Mouse (Mus musculus) v-Abl transformed pro-B cells (cell line): ENCODE measurements around the gene Lyrm2.

Experiments
- in situ Hi-C, 2 experiments: fragments of 400-800 bp; cut with MboI; formaldehyde crosslinking; loops; one replicate each; pipeline ENCODE4 v1.15.1; 2025; ENCODE audit not compliant: unreplicated experiment in 2 of 2

Gene Lyrm2

DNA sequence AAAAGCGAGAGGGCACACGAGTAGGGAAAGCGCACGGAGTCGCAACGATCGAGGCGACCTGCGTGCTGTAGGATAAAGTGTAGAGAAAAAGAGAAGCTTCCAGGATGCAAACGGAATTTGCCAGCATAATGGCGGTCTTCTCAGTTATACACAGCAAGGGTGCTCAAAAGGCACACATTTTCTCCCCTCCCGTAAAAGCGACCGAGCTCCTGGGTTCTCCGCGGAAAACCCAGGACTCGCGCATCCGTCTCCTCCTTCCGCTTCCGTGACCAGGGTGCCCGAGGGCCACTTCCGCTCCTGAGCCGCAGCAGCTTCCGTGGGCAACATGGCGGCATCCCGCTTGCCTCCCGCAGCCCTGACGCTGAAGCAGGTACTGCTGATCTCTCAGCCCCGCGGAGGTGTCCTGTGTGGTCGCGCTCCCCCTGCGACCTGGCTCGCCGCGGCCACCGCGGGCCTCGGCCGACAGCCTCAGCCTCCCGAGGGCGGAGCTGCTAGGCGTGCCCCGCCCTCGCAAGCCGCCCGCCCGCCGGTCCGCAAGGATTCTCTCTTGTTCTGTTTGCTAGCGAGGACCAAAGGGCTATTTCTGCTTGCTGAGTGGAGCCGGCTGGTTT is at the start of gene Lyrm2:
Lyrm2 (plus strand) TSS at position 288 of the 611 bp plus-strand sequence.
- in situ Hi-C loops, result no loop called here

DNA sequence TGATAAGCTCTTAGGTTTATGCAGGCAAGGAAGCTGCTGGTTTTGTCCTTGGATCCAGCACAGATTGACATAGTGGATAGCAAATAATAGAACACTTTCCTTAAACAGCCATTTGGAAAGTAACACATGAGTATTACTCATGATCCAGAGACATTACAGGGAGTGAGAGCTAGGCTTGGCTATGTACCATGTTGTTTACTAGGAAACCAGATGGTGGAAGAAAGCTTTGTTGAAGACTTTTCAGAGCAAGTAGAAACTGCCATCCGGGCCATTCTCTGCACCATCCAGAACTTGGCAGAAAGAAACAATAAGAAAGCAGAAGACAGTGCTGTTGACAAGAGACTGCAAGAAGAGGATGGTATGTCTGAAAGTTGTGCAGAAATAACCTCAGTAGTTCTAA is 49.3 kb upstream of the Lyrm2 start:
- in situ Hi-C loops, result loop anchor here in 1 of 2 experiments (5.0 kb wide), 1 partner anchor 192 kb away; no protein-coding TSS in a partner anchor

DNA sequence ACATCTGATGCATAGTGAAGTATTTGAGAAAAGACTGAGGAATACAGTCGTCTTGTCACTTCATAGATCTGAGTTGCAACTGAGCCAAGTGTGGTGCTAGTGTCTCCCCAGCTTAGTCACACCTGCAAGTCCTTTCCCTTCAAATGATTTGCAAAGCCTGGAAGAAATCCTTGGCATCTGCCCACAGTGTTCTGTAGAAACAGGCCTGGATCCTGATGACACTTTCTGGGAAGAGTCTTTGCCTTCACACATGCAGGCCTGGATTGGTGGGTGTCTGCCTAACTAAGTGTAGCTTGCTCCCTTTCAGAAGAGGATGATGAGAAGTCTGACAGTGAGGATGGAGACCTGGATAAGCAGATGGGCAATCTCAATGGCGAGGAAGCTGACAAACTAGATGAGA is 42.6 kb upstream of the Lyrm2 start:
- in situ Hi-C loops, result no loop called here

DNA sequence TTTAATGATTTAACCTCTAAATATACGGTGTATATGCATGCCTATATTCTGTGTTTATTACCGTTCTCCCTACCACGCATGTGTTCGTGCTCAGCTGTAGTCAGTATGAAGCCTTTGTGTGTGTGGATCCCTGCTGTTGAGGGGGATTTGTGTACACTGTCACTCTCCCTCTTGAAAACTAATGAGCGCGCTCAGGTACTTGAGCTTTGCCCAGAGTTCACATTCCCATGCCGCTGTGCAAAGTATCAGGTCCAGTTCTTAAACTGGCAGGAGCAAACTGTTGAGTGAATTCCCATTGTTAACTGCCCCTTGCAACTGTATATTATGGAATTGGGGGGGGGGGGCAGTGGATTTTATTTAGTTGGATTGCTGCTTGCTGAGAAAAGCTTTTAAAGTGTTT is 32.6 kb upstream of the Lyrm2 start:
- in situ Hi-C loops, result no loop called here

DNA sequence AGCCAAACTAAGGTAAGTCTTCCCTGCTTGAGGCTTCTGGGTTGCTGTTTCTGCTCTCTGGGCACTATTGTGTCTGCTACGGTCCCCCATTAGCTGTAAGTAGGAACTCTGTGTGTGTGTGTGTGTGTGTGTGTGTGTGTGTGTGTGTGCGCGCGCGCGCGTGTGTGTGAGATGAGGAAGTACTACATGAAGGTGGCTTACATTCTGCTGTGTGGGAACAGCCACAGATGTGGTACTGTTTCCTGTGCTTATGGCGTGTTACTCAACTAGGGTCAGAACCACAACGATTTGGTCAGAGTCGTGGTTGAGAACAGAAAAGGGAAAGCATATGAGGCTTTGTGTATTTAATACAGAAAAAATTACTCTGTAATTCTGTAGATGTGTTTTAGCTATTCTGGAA is 32.0 kb upstream of the Lyrm2 start:
- in situ Hi-C loops, result no loop called here

DNA sequence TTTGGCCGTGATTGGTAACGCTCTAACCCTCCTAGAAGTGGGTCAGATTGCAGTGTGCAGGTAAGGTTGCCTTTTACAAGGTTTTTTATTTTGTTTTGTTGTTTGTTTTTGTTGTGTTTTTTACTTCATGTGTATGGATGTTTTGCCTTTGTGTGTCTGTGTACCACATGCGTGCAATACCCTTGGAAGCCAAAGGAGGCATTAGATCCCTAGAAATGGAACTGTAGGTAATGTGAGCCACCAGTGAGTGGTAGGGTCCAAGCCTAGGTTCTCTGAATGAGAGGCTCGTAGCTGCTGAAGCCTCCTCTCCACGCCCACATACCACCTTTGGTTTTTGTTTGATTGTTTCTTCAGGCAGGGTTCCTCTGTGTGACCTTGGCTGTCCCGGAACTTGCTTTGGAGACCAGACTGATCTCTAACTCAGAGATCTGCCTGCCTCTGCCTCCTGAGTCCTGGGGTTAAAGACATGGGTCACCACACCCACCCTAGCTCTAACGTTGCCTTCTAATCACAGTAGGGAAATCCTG is 29.7 kb upstream of the Lyrm2 start:
- in situ Hi-C loops, result no loop called here

DNA sequence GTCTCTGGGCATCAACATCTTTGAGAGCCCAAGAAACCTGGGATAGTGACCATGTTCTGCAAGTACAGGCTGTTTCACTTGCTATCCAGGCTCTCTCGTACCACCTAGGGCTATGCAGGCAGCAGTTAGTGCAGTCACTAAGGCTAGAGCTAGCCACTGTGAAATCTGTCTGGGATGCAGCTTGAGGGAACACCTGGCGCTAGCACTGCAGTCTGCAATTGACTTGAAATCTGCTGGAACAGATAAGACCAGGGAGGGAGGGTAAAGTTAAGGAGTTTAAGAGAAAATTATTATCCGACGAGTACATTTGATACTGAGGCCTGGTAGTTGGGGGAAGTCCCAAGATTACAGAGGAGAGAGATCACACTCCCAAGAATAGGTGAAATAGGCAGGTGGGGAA is 20.1 kb upstream of the Lyrm2 start:
- in situ Hi-C loops, result no loop called here

DNA sequence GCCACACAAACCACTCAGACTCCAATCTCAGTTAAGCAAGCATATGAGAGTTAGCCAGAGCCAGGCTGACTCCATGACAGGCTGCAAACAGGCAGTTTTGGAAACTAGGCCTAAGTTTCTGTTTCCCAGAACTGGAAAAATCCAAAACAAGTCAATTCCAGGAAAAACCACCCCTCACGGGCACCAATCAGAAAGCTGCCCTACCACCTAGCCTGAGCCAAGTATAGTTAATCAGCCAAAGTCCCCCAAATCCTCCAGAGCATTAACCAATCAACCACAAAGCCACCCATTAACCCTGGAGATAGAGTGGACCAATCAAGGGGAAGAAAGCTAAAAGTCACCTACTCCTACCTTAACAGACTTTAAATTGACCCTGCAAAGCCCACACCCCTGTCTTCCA is 12.9 kb upstream of the Lyrm2 start:
- in situ Hi-C loops, result no loop called here

DNA sequence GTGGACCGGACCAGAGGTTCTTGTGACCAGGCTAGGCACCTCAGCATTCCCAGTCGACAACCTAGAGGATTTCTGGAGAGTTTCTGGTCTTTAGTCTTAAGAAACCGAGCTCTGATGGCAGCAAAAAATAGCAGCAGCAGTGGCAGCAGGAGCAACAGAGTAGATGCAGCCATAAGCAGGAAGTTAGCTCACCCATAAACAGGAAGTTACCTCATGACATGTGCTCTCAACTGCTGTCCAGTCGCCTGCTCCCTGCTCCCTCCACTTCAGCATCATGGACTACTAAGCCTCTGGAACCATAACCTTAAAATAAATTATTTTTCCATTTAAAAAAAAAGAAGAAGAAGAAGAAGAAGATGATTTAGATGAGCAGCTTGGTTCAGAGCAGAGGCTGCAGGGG is 11.0 kb upstream of the Lyrm2 start:
- in situ Hi-C loops, result no loop called here

DNA sequence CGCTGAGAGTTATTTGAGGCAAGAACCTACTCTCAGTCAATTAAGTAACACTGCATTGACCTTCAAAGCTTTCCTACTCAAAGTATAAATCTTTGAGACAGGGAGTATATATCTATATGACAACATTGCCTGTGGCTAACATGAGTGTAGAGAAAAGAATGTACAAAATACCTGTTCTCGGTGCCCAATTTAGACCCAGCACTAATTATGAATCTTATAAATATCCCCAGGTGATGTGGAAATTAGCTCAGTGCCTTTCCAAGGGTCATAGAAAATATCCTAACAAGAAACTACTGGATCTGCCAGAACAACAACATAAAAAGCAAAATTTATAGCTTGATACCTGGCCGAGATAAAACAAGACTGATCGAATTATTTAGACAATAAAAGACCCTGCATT is 1.1 kb upstream of the Lyrm2 start:
- in situ Hi-C loops, result no loop called here

DNA sequence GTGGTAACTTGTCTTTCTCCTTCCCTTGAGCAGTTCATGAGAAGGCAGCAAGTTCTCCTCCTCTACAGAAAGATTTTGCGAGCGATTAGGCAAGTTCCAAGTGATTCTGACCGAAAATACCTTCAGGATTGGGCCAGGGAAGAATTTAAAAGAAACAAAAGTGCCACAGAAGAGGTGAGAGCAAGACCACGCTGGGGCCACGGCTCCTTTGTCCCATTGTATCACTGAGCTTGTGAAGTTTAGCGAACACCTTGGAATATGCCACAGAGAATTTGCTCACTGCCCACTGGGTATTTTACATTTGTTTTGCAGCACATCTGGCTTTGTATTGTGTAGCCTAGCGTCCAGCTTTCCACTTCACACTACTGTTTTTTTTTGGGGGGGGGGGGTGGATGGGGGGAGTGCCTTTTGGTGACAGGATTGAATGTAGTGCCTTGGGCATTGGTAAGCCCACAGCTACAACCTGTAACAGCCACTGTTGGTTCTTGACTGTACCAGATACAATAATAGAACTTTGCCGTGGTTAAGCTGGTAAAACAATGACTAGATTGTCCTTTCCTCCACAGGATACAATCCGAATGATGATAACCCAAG is 621 bp downstream of the Lyrm2 start:
- in situ Hi-C loops, result no loop called here

DNA sequence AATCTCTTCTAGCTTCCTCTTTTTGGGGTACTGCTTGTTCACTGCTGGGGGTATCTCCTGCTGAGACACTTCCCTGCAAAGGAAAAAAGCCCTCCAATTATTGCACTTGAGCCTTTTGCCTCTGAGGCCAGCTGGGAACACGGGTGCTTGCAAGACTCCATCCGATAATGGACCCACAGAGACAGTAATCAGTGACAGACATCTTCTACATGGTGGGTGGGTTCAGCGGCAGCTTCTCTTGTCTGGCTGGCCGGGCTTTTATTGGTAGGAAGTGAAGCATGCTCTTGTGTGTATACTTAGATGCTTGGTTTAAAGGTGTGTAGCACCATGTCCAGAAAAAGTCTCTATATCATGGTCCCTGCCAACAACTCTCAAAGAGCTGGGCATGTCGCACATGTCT is 17.4 kb downstream of the Lyrm2 start:
- in situ Hi-C loops, result no loop called here

DNA sequence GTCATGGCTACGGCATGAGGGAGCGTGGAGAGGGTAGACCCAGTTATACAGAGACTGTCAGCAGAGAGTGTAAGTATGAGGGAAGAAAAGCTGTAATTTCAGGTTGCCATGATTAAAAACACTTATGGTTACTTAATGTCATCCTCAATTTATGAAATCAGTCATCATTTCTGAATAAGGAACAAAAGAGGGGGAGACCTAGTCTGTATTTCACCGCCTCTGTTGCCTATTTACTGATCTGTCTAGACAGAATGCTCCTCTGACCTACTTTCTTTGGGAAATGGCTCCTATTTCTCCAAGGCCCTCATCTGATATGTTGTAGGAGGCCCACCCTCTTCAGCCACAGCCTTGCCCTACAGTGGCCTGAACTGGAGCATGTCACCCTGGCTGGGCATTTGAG is 20.6 kb downstream of the Lyrm2 start:
- in situ Hi-C loops, result no loop called here

DNA sequence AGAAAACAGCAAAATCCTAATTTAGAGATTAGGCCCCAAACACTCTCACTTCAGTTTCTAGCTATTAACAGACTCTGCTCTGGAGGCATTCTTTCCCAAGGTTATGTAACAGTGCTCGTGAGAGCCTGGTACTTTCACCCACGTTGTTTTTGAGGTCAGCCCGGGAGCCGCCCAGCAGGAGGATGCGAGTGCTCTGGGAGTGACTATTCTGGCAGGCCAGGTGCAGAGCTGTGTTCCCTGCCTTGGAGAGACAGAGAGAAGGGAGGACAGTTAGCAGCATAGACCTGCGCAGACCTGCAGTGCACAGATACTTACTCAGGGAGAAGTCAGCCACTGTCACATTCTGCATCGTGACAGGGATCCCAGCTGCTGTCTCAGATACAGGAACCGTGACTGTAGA is 24.2 kb downstream of the Lyrm2 start:
- in situ Hi-C loops, result no loop called here

DNA sequence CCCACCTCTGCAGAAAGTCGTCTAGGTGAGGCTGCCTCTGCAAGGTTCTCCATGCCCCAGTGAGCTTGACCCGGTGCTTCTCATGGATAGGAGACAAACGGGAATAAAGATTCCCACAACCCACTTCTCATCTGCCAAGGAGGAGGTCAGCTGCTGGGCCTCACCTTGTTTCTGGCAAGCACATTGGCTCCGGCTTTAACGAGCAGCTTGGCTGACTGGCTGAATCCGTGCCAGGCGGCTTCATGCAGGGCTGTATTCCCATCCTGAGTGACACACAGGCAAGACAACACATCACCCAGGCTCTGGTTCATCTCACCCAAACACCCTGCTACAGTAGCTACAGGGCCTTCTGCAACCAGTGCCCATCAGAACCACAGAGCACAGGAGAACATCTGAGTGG is 26.9 kb downstream of the Lyrm2 start:
- in situ Hi-C loops, result no loop called here

DNA sequence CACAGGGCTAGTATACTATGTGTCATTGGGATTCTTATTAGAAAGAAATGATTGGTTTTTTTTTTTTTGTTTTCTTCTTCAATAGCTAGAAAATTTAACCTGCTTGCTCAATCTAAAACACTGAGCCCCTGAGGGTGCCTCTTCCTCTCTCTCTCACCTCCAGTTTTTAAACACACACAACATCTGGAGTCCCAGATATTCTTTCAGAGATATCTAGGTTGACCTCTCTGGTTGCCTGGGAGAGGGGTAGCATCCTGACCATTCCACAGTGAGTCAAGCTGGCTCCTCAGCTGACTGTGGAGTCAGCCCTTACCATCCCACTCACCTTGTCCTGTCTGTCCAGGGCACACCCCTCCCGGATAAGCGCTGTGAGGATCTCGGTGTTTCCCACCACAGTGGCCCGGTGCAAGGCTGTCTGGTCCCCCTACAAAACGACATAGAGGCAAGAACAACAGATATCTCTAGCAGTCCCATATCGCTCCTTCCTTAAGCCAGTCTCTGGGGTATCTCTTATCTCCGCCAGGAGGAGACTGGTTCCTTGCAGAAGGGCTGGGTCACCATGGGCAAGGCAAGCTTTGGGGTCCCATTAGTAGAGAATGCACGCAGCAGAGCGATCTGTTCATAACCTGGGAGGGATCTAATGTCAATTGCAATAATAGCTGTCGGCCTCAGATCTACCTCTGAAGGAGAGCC is 28.5 kb downstream of the Lyrm2 start:
- in situ Hi-C loops, result no loop called here

DNA sequence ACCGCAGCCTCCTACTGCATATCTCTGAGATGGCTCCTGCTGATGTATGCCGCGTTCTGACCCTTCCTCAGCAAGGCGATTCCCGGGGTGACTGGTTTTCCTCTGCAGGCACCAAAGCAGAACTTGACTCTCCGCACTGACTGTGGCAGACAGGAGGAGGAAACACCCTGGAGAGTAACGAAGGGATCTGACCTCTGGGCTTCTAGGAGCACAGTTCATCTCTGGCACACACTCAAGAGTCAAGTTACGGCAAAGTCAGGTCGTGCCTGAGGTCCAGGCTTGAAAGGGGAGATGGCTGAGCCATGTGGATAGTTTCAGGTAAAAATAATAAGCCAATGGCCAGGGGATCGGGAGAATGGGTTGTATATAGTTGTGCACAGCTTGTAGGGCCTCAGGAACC is 29.3 kb downstream of the Lyrm2 start:
- in situ Hi-C loops, result no loop called here

DNA sequence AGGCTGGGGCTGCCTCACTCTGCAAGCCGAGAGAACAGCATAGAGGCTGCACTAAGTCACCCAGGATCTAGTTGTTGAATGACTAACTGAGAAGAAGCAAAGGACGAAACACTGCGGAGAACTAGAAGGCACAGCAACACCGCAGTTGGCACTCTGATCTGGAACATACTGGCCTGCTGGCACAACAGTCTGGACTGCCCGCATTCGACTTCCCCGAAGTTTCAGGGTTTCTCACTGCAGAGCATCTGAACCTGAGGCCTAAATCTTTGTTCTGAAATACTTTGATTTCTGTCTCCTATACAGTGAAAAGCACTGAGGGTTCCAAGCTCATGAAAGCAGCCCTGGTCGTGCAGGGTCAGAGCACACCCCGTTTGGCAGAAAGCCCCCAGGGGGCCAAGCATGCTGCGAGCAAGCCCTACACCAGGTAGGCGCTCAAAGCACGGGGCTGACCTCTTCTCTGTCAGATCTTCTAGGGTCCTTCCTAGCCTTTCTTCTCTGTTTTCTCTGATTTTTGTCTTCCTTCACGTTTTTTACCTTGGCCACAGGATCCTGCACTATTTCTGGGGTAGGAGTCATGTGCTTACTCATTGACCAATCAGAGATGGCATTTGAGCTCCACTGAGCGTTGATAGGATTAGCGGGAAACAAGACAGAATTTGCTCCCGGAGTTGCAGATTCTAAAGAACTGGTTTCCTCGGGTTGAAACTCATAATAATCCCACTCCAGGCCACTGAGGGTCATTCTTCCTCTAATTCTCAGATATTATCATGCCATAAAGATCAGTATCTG is 33.6 kb downstream of the Lyrm2 start:
- in situ Hi-C loops, result no loop called here

DNA sequence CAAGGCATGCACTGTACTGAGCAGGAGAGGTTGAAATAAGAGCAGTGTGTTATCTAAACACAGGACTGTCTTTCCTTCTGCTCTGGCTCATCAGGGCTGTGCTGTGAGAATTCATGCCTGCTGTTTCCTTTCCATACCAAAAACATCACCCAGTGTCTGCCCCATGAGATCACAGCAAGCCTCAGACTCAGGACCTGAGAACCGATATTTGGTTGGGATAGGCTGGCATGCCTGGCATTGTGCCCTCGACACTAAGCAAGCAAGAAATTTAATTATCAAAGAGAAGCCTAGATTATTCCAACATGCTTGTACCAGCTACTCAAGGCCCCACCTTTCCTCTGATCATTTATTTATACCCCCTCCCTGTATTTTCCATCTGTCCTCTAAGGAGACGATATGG is 34.5 kb downstream of the Lyrm2 start:
- in situ Hi-C loops, result no loop called here

DNA sequence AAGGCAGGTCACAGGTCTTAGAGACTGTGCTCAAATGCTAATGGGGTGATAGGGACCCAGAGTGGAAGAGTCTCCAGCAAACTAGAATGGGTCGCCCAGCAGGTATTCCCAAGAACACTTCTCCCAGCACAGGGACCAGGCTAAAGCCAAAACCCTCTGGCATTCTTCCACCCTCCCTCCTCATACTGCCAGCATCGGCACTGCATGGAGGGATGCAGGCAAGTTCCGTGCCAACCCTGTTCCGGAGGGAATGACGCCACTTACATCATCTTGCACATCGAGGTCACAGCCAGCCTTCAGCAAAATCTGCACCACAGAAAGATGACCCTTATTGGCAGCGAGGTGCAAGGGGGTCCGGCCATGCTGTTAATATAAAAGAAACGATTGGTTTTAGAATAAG is 36.0 kb downstream of the Lyrm2 start:
- in situ Hi-C loops, result no loop called here

DNA sequence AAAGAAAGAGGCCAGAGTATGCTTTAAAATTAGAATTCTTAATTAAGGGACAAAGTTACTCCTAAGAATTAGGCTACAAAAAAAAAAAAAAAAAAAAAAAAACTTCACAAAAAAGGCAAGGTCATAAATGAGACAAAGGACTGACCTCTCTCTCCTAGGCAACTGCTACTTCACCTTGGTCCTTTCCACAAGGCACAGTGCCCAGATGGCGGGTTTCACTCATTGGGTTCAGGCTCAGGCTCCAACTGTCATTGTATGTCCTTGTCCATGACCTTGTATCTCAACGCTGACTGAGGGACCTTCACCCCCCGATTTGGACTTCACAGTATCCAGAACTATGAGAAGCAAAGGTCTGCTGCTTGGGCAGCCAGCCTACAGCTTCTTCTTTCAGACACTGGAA is 38.3 kb downstream of the Lyrm2 start:
- in situ Hi-C loops, result no loop called here
